Mouse (Mus musculus): ENCODE measurements at regions not wholly inside any gene's neighbourhood (a gene's known extent, or its start where the extent isn't known, plus 50 kb on each side); places are given as distances from the start of the nearest gene placed in this dataset.

DNA sequence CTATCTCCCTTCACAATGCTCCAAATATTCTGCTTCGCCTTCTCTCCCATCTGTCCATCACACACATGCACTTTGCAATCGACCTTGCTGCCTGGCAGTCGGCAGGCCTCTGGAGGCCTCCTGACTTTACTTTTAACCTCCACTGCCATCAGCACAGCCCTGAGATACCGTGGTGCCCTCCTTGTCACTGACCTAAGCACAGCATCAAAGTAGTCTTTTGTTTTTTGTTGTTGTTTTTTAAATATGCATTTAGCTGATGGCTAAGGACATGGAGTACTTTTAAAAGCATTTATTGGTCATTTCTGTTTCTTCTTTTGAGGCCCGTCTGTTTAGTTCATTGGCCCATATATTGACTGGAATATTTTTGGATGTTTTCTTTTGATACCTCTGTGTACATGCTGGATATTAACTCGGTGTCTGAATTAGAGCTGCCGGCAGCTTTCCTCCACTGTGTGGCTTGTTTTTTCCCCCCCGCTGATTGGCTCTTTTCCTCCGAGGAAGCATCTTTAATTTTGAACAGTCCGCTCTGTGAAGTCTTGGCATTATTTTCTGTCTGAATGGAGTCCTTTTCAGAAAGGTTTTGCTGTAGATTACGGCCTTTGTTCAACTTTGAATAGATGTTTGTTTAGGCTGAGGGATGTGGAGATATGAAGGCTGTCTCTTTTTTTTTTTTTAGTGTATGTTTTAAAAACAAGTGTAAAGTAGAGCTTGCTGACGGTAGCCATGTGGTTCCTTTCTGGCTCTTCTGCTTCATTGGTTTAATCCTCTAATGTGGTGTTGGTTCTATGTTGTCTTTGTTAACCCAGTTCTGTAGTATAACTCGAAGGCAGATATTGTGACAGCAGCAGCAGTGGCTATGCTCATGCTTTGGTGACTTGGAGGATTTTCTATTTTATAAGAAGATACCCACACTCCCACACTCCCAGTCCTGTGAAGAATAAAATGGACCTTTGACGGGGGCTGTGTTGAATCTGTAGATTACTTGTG is 449.1 kb downstream of the Tdrd3 start:
- no peaks in the 10 kb centered on the region for H3K4me1 ChIP-seq
- no peak overlapping the region for H3K4me3 ChIP-seq
- ATAC-seq (ENCODE audit: insufficient number of reproducible peaks, insufficient read depth, low FRiP score, low TSS enrichment) = peak; percentile 35; the same call in 1 of the 2 replicates
- no peaks in the 10 kb centered on the region for H3K9me3 ChIP-seq
- H3K36me3 ChIP-seq = no peaks in the 10 kb centered on the region
- no peak overlapping the region for H3K9ac ChIP-seq
- no peak overlapping the region for H3K4me2 ChIP-seq (replicated peaks)
- WGBS = 61% methylated on average over 14 of the region's 14 CpGs
- no peak overlapping the region for H3K27ac ChIP-seq
- H3K27me3 ChIP-seq = no peaks in the 10 kb centered on the region

DNA sequence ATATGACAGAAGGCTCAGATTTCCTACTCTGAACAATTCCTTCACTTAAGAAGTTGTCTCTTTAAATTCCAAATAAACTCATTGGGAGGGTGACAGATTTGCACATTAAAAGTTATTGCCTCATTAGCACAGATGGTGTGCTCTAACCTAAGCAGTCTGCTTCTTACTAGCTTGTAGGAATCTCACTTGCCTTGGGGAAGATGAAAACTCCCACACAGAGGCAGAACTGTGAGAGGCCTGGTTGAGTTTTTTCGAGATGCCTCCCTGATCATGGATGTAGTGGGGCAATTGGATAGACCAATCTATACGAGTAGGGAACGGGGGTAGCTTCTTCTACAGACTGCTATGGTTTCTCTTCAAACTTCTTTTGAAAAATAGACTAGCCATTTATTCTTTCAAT is 485.3 kb downstream of the Tdrd3 start:
- Histone ChIP-seq H3K9me3 (no peaks in the 10 kb centered on the region), H3K4me3 (no peak overlapping the region), H3K27me3 (no peaks in the 10 kb centered on the region), H3K36me3 (no peaks in the 10 kb centered on the region), H3K27ac (no peak overlapping the region), H3K4me1 (no peaks in the 10 kb centered on the region), H3K4me2 (replicated peaks) (no peak overlapping the region), H3K9ac (no peak overlapping the region)
- no peak for ATAC-seq (ENCODE audit: insufficient number of reproducible peaks, insufficient read depth, low FRiP score, low TSS enrichment)
- 84% methylated on average over 3 of the region's 3 CpGs for WGBS

DNA sequence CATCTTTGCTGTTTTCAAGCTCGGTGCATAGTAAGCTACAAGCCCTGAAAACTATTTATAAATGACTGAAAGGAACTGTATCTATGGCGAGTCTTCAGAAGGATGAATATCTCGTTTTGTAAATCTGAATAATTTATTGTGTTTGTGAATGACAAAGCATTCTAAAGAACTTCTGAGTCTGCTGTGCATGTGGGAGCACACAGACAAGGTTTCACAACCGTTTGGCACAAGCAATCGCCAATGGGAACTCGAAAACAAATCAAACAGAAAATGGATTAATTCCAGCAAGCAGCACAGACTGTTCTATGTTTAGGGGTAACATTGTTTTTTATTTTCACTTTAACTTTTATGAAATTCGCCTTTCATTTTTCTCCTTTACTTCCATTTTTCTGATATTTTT is 486.0 kb downstream of the Tdrd3 start:
- WGBS = 78% methylated on average over 7 of the region's 7 CpGs
- H3K36me3 ChIP-seq = no peaks in the 10 kb centered on the region
- no peak overlapping the region for H3K4me3 ChIP-seq
- H3K27ac ChIP-seq = no peak overlapping the region
- no peaks in the 10 kb centered on the region for H3K27me3 ChIP-seq
- no peak overlapping the region for H3K9ac ChIP-seq
- H3K4me1 ChIP-seq = no peaks in the 10 kb centered on the region
- no peak for ATAC-seq (ENCODE audit: insufficient number of reproducible peaks, insufficient read depth, low FRiP score, low TSS enrichment)
- H3K9me3 ChIP-seq = no peaks in the 10 kb centered on the region
- H3K4me2 ChIP-seq (replicated peaks) = no peak overlapping the region
